Mouse (Mus musculus): ENCODE results near the gene Vmn1r234.
"Not testable (repeated sequence)": the region's sequence is repeated elsewhere in the genome, so short reads cannot be mapped to it uniquely, and the experiment has no call there.

Gene Vmn1r234

GRCm38 (mm10) chr17:21225787-21226186 lies at the start of gene Vmn1r234:
Gene Vmn1r234 (plus strand): TSS chr17:21226087.
- no peak for DNase-seq (ENCODE audit: low read depth in 1 of 2, low spot score in 2 of 2)

- DNase-seq (ENCODE audit: low read depth in 1 of 2, low spot score in 2 of 2), result not testable (repeated sequence)
Measured at GRCm38 (mm10) chr17:21211081-21211480, 14.8 kb upstream of the Vmn1r234 start.

GRCm38 (mm10) chr17:21231654-21232053 lies 5.8 kb downstream of the Vmn1r234 start:
- DNase-seq (ENCODE audit: low read depth in 1 of 2, low spot score in 2 of 2), result peak in 1 of 2 experiments; percentile 7

- no peak for DNase-seq (ENCODE audit: low read depth in 1 of 2, low spot score in 2 of 2)
Measured at GRCm38 (mm10) chr17:21256111-21256510, 30.2 kb downstream of the Vmn1r234 start, which contains the start of gene Vmn1r235. Gene Vmn1r235 (plus strand): TSS chr17:21256411.

- no peak for DNase-seq (ENCODE audit: low read depth in 1 of 2, low spot score in 2 of 2)
Measured at GRCm38 (mm10) chr17:21272103-21272502, 46.2 kb downstream of the Vmn1r234 start.

GRCm38 (mm10) chr17:21282642-21283041 lies 56.8 kb downstream of the Vmn1r234 start, which contains the start of gene Vmn1r236:
Gene Vmn1r236 (plus strand): TSS chr17:21282942.
- no peak for DNase-seq (ENCODE audit: low read depth in 1 of 2, low spot score in 2 of 2)

GRCm38 (mm10) chr17:21284395-21284794 lies 58.5 kb downstream of the Vmn1r234 start:
- DNase-seq (ENCODE audit: low read depth in 1 of 2, low spot score in 2 of 2), result no peak
